Mouse (Mus musculus) olfactory bulb, adult 2 months (tissue): ENCODE results near the gene Jazf1. TPM values are rescaled to one million over a fixed set of nuclear protein-coding genes. Genes with fewer than 3 reads are reported as not detected.

Experiments
- H3K27ac ChIP-seq: fragments of 200-500 bp; 2 replicates; pipeline ENCODE4 v1.5.1; 2012; ENCODE audit warnings: low read depth, low read length; ENCODE audit not compliant: insufficient read depth
- H3K4me1 ChIP-seq: fragments of 200-500 bp; 2 replicates; pipeline ENCODE4 v1.6.1; 2012; ENCODE audit warnings: low read length; ENCODE audit not compliant: control insufficient read depth, insufficient read depth
- H3K4me3 ChIP-seq: fragments of 200-500 bp; 2 replicates; pipeline ENCODE4 v1.5.1; 2012; ENCODE audit warnings: mild to moderate bottlenecking, low read depth, low read length, moderate library complexity; ENCODE audit not compliant: insufficient read depth
- CTCF ChIP-seq: fragments of 200-500 bp; IDR thresholded peaks from 2 replicates; pipeline ENCODE4 v1.5.1; 2012; ENCODE audit warnings: low read depth, mild to moderate bottlenecking, low read length, moderate library complexity; ENCODE audit not compliant: insufficient read depth
- POLR2A ChIP-seq: fragments of 200-500 bp; IDR thresholded peaks from 2 replicates; pipeline ENCODE4 v1.6.1; 2012; ENCODE audit warnings: mild to moderate bottlenecking, low read depth, low read length, moderate library complexity; ENCODE audit not compliant: insufficient read depth
- WGBS: fragments of 180-500 bp; shearing (Covaris S2); methylation state at CpG from one replicate; pipeline ENCODE4 v1.1.7; 2018; 5-methylcytosine and 5-hydroxymethylcytosine counted together
- polyA plus RNA-seq: library from polyadenylated mRNA; stranded (reverse); fragments of >200 nt; gene quantifications from 2 replicates; pipeline ENCODE4 v1.2.4, GENCODE M21; 2012; ENCODE audit warnings: low replicate concordance; ENCODE audit not compliant: missing spikeins, insufficient read depth, insufficient read length

Jazf1 gene
- polyA plus RNA-seq, 1 experiment, result not detected

GRCm38 (mm10) chr6:52858911-52859431 lies 209.5 kb downstream of the Jazf1 start:
- no peak for TF ChIP-seq POLR2A
- TF ChIP-seq CTCF, result no peak
- peaks cover 3% of the 10 kb centered on the region; the same call in 1 of the 2 replicates for H3K4me1 ChIP-seq
- 48% methylated on average over 3 of the region's 3 CpGs for WGBS

GRCm38 (mm10) chr6:52852404-52853107 lies 215.9 kb downstream of the Jazf1 start:
- H3K27ac ChIP-seq, result no peak overlapping the region
- 70% methylated on average over 8 of the region's 8 CpGs for WGBS
- H3K4me3 ChIP-seq, result no peak overlapping the region
- peaks cover 7% of the 10 kb centered on the region; the same call in 1 of the 2 replicates for H3K4me1 ChIP-seq
- TF ChIP-seq POLR2A (no peak), CTCF (no peak)

More at GRCm38 (mm10) chr6:52858911-52859431, 209.5 kb downstream of the Jazf1 start:
- Histone ChIP-seq H3K27ac (no peak overlapping the region), H3K4me3 (no peak overlapping the region)

- TF ChIP-seq CTCF (no peak), POLR2A (no peak)
- H3K27ac ChIP-seq, result no peak overlapping the region
- WGBS, result 76% methylated on average over 3 of the region's 3 CpGs
Measured at GRCm38 (mm10) chr6:52851975-52852374, 216.5 kb downstream of the Jazf1 start.

GRCm38 (mm10) chr6:52851019-52851418 lies 217.4 kb downstream of the Jazf1 start:
- H3K4me3 ChIP-seq, result no peak overlapping the region
- H3K4me1 ChIP-seq, result peaks cover 5% of the 10 kb centered on the region; the same call in 1 of the 2 replicates
- no peak overlapping the region for H3K27ac ChIP-seq
- TF ChIP-seq POLR2A (no peak), CTCF (no peak)
- WGBS, result 28% methylated on average over 5 of the region's 5 CpGs

More at GRCm38 (mm10) chr6:52851975-52852374, 216.5 kb downstream of the Jazf1 start:
- Histone ChIP-seq H3K4me3 (no peak overlapping the region), H3K4me1 (peaks cover 5% of the 10 kb centered on the region; the same call in 1 of the 2 replicates)

GRCm38 (mm10) chr6:52848199-52848598 lies 220.2 kb downstream of the Jazf1 start:
- no peak overlapping the region for H3K27ac ChIP-seq
- peaks cover 5% of the 10 kb centered on the region; the same call in 1 of the 2 replicates for H3K4me1 ChIP-seq
- 72% methylated on average over 6 of the region's 6 CpGs for WGBS
- H3K4me3 ChIP-seq, result no peak overlapping the region
- TF ChIP-seq CTCF (no peak), POLR2A (no peak)

GRCm38 (mm10) chr6:52846314-52846713 lies 222.1 kb downstream of the Jazf1 start:
- H3K4me1 ChIP-seq, result peaks cover 4% of the 10 kb centered on the region; the same call in 1 of the 2 replicates
- TF ChIP-seq POLR2A, result no peak
- no peak for TF ChIP-seq CTCF
- WGBS, result 99% methylated on average over 2 of the region's 2 CpGs
- H3K4me3 ChIP-seq, result no peak overlapping the region
- no peak overlapping the region for H3K27ac ChIP-seq

GRCm38 (mm10) chr6:52844741-52845140 lies 223.7 kb downstream of the Jazf1 start:
- Histone ChIP-seq H3K4me1 (no peaks in the 10 kb centered on the region), H3K4me3 (no peak overlapping the region), H3K27ac (no peak overlapping the region)
- WGBS, result 94% methylated on average over 3 of the region's 3 CpGs
- TF ChIP-seq POLR2A (no peak), CTCF (no peak)

GRCm38 (mm10) chr6:52843027-52843426 lies 225.4 kb downstream of the Jazf1 start:
- Histone ChIP-seq H3K4me1 (no peaks in the 10 kb centered on the region), H3K4me3 (no peak overlapping the region), H3K27ac (no peak overlapping the region)
- TF ChIP-seq CTCF (no peak), POLR2A (no peak)
- WGBS, result 88% methylated on average over 4 of the region's 4 CpGs

GRCm38 (mm10) chr6:52842598-52842997 lies 225.8 kb downstream of the Jazf1 start:
- no peak overlapping the region for H3K4me3 ChIP-seq
- no peak for TF ChIP-seq POLR2A
- TF ChIP-seq CTCF, result no peak
- 96% methylated on average over 6 of the region's 6 CpGs for WGBS
- no peaks in the 10 kb centered on the region for H3K4me1 ChIP-seq
- no peak overlapping the region for H3K27ac ChIP-seq
